Mouse (Mus musculus) left cerebral cortex, postnatal 36 days (tissue): ENCODE measurements around the gene Prl3b1. TPM values are rescaled to one million over a fixed set of nuclear protein-coding genes. Genes with fewer than 3 reads are reported as not detected.

Source experiments
- DNase-seq, 2 experiments: peaks; one replicate each; pipeline ENCODE4 v3.0.0; 2021 to 2022; ENCODE audit warnings: low spot score in 2 of 2, mixed read lengths in 1 of 2
- intact Hi-C: fragments of 180-260 bp; cut with DNase I; formaldehyde crosslinking; loops from one replicate; pipeline ENCODE4 v1.15.1; 2025
- total RNA-seq, 2 experiments: library from RNA; stranded (reverse); gene quantifications; 2 replicates each; pipeline ENCODE4 v1.2.3; 2021

Prl3b1 gene
- total RNA-seq: not detected

DNA sequence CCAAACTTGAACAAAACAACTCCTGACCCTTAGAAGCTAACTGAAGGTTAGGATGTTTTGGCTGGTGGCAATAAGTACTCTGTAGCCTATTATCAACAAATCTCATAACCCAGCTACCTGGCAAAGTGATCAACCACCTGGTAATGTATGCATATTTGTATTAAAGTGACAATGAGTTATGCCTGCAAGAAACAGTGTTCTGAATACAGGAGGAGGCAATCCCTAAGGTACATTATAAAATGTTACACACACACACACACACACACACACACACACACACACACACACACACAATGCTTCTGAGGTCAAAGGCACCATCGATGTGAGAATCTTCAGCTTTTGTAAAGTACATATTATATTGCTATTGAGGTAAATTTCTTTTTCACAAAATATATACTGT is at the start of gene Prl3b1:
Gene Prl3b1, plus strand, starts transcription at position 301 of the 400 bp plus-strand sequence.
- no peak for DNase-seq
- intact Hi-C loops: no loop called here

DNA sequence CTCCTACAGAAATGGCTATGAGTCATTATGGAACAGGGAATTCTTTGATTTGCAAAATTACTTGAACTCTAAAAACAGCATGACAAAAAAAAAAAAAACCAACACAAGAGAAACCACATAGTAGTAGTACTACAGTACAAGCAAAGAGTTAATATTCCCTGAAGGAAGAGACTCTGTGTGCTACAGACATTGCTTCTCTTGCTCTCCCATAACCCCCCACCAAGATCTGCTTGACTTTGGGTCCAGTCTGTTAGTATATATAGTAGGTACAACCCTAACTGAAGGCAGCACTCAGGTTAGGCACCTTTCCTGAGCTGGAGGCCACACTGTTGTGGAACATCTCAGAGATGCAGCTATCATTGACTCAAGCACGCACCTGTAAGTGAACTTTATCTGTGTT is 45.3 kb upstream of the Prl3b1 start, which contains the start of gene Prl3c1:
Gene Prl3c1, plus strand, starts transcription at position 301 of the 400 bp plus-strand sequence.
- DNase-seq: no peak
- intact Hi-C loops: no loop called here

DNA sequence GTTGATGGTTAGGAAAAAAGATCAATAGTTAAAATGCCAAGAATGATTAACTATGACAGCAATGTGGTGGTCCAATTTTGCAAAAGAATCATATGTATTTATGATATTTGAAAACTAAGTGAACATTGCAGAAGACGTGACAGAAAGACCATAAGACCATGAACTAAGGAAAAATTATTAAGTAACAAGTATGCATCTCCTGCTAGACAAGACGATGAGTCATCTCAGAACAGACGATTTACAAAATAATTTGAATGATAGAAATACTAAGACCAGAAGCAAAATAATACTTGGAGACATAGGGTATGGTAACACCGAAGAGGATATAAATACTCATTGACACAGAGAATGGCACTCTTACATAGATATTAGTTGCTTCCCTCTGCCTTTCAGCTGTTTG is 17.5 kb downstream of the Prl3b1 start, which contains the start of gene Prl3a1:
Gene Prl3a1, plus strand, starts transcription at position 301 of the 400 bp plus-strand sequence.
- DNase-seq: no peak
- intact Hi-C loops: no loop called here

Other genes starting within 250 kb of the Prl3b1 start
- gene Prl, start 184.3 kb upstream of the Prl3b1 start, total RNA-seq: not detected
- gene Prl3d1, start 147.7 kb upstream of the Prl3b1 start, total RNA-seq: not detected
- not detected for gene Prl3d2, start 120.1 kb upstream of the Prl3b1 start, total RNA-seq
- not detected for gene Prl3d3, start 85.1 kb upstream of the Prl3b1 start, total RNA-seq
- gene Prl3c1, start 45.2 kb upstream of the Prl3b1 start, total RNA-seq: not detected
- not detected for gene Prl3a1, start 17.6 kb downstream of the Prl3b1 start, total RNA-seq
- gene Prl6a1, start 70.8 kb downstream of the Prl3b1 start, total RNA-seq: not detected
- not detected for gene Prl8a2, start 103.8 kb downstream of the Prl3b1 start, total RNA-seq
- not detected for gene Prl2b1, start 149.0 kb downstream of the Prl3b1 start, total RNA-seq
- not detected for gene Prl8a6, start 196.8 kb downstream of the Prl3b1 start, total RNA-seq